Mouse (Mus musculus) Muller cell, postnatal 12 days (primary cell): ENCODE measurements at regions not wholly inside any gene's neighbourhood (a gene's known extent, or its start where the extent isn't known, plus 50 kb on each side); places are given as distances from the start of the nearest gene placed in this dataset.
A peak's percentile ranks its signal among the peaks of the same experiment; 100 is the strongest.

Experiments
- DNase-seq: peaks from one replicate; pipeline ENCODE4 v3.0.0-alpha.2; 2015; ENCODE audit errors: inconsistent ontology term

- DNase-seq, result no peak
Measured at GRCm38 (mm10) chr7:70756676-70757075, 390.1 kb upstream of the Nr2f2 start.

GRCm38 (mm10) chr7:70754826-70755225 lies 388.3 kb upstream of the Nr2f2 start:
- DNase-seq, result no peak

GRCm38 (mm10) chr7:70752802-70753218 lies 386.3 kb upstream of the Nr2f2 start:
- no peak for DNase-seq

- no peak for DNase-seq
Measured at GRCm38 (mm10) chr7:70748884-70749283, 382.3 kb upstream of the Nr2f2 start.

- DNase-seq, result no peak
Measured at GRCm38 (mm10) chr7:70748345-70748744, 381.8 kb upstream of the Nr2f2 start.

- no peak for DNase-seq
Measured at GRCm38 (mm10) chr7:70744296-70744695, 377.8 kb upstream of the Nr2f2 start.

- DNase-seq, result no peak
Measured at GRCm38 (mm10) chr7:70735591-70735990, 369.1 kb upstream of the Nr2f2 start.

- DNase-seq, result no peak
Measured at GRCm38 (mm10) chr7:70733501-70733900, 367.0 kb upstream of the Nr2f2 start.

GRCm38 (mm10) chr7:70729896-70730295 lies 363.4 kb upstream of the Nr2f2 start:
- no peak for DNase-seq

GRCm38 (mm10) chr7:70718149-70718765 lies 351.7 kb upstream of the Nr2f2 start:
- DNase-seq, result no peak

- no peak for DNase-seq
Measured at GRCm38 (mm10) chr7:70717608-70718007, 351.1 kb upstream of the Nr2f2 start.

GRCm38 (mm10) chr7:70716811-70717458 lies 350.4 kb upstream of the Nr2f2 start:
- no peak for DNase-seq

- peak; percentile 9 for DNase-seq
Measured at GRCm38 (mm10) chr7:70712141-70712540, 345.6 kb upstream of the Nr2f2 start.

GRCm38 (mm10) chr7:70706281-70706680 lies 339.7 kb upstream of the Nr2f2 start:
- DNase-seq, result no peak

- no peak for DNase-seq
Measured at GRCm38 (mm10) chr7:70703784-70704183, 337.2 kb upstream of the Nr2f2 start.

GRCm38 (mm10) chr7:70700461-70700860 lies 333.9 kb upstream of the Nr2f2 start:
- DNase-seq, result no peak

GRCm38 (mm10) chr7:70699391-70699790 lies 332.9 kb upstream of the Nr2f2 start:
- no peak for DNase-seq

- DNase-seq, result no peak
Measured at GRCm38 (mm10) chr7:70698986-70699385, 332.5 kb upstream of the Nr2f2 start.

- peak; percentile 79 for DNase-seq
Measured at GRCm38 (mm10) chr7:70692160-70692559, 325.6 kb upstream of the Nr2f2 start.

- no peak for DNase-seq
Measured at GRCm38 (mm10) chr7:70690845-70691244, 324.3 kb upstream of the Nr2f2 start.

- DNase-seq, result no peak
Measured at GRCm38 (mm10) chr7:70669065-70669464, 302.5 kb upstream of the Nr2f2 start.

GRCm38 (mm10) chr7:70660162-70660561 lies 293.6 kb upstream of the Nr2f2 start:
- DNase-seq, result peak; percentile 55

GRCm38 (mm10) chr7:70649760-70650377 lies 283.3 kb upstream of the Nr2f2 start:
- DNase-seq, result no peak
